Comparison of ENCODE assay signal across 9 mouse cellular contexts in the genomic region with DNA sequence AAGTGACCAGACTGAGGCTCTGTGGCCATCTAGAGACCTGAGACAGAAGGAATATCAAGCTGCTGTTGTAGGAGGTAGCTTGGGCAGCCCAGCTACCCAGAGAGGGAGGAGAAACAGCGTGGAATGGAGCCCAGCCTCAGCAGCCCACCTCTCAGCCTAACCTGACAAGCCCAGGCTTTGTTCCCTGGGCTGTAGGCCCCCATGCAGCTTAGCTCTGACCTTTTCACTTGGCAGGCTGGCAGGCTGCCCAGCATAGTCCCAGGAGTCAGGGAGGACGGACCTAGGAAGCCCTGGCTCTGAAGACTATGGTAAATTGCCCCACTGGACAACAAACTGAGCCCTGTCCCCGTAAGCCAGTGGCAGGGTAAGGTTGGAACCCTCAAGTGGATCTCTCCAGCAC.
DNase-seq lines count a peak whose midpoint lies in the region; ATAC-seq and TF ChIP-seq lines count a peak whose summit lies in the region.
"Had no signal": no experiment of that assay in that cellular context is flagged by ENCODE, and none has a peak within 500 bp of the region (broad histone marks: within the 10 kb centered on the region; RNA-seq: fewer than 3 reads in every experiment).

No protein-coding gene starts in this region.

- no peak overlapping the region for H3K4me3 ChIP-seq in heart, embryonic 12.5 days
- H3K4me3 ChIP-seq in heart, embryonic 10.5 days = no peak overlapping the region
- H3K4me3 ChIP-seq in hindbrain, embryonic 13.5 days = no peak overlapping the region
- no peak overlapping the region for H3K4me3 ChIP-seq in limb, embryonic 10.5 days
- H3K4me3 ChIP-seq in cerebellum, adult 2 months (replicated peaks; ENCODE audit: insufficient read depth, low read depth, low read length) = no peak overlapping the region

- H3K4me2 ChIP-seq in heart, embryonic 12.5 days = no peak overlapping the region
- no peak overlapping the region for H3K4me2 ChIP-seq in hindbrain, embryonic 13.5 days

- ATAC-seq in heart, embryonic 12.5 days (ENCODE audit: insufficient number of reproducible peaks, low FRiP score) = peak; percentile 29; the same call in 1 of the 2 replicates
- ATAC-seq in hindbrain, embryonic 13.5 days (ENCODE audit: low FRiP score) = 0 out of 2 replicates have a peak, but pooled peaks have one; percentile 21

- no peak overlapping the region for H3K9ac ChIP-seq in heart, embryonic 12.5 days
- no peak overlapping the region for H3K9ac ChIP-seq in hindbrain, embryonic 13.5 days

- H3K27ac ChIP-seq in heart, embryonic 12.5 days (ENCODE audit: poor library complexity, severe bottlenecking) = peak overlapping the region; percentile 29; the same call in 1 of the 2 replicates
- H3K27ac ChIP-seq in heart, embryonic 10.5 days = no peak overlapping the region
- H3K27ac ChIP-seq in hindbrain, embryonic 13.5 days = peak overlapping the region; percentile 70
- peak overlapping the region; percentile 36; the same call in 1 of the 2 replicates for H3K27ac ChIP-seq in limb, embryonic 10.5 days
- no peak overlapping the region for H3K27ac ChIP-seq in cerebellum, adult 2 months (ENCODE audit: insufficient read depth, low read length)

- no peaks in the 10 kb centered on the region for H3K27me3 ChIP-seq in heart, embryonic 12.5 days (replicated peaks)
- H3K27me3 ChIP-seq in heart, embryonic 10.5 days (ENCODE audit: insufficient read depth, poor library complexity, severe bottlenecking) = peaks cover 12% of the 10 kb centered on the region; the same call in 1 of the 2 replicates
- H3K27me3 ChIP-seq in hindbrain, embryonic 13.5 days = 0 out of 2 replicates have a peak, but pooled peaks cover 8% of the 10 kb centered on the region
- H3K27me3 ChIP-seq in limb, embryonic 10.5 days (ENCODE audit: low read depth, poor library complexity, severe bottlenecking) = peaks cover 20% of the 10 kb centered on the region
- no peaks in the 10 kb centered on the region; the same call in 1 of the 2 replicates for H3K27me3 ChIP-seq in cerebellum, adult 2 months (ENCODE audit: control insufficient read depth, insufficient read depth, low read length)

- TF ChIP-seq CTCF in cerebellum, adult 2 months (IDR thresholded peaks at IDR 0.05; ENCODE audit: borderline replicate concordance, insufficient read depth, low read depth, low read length) = no peak

- TF ChIP-seq POLR2A in cerebellum, adult 2 months (IDR thresholded peaks at IDR 0.05; ENCODE audit: borderline replicate concordance, insufficient read depth, low read length) = no peak

- DNase-seq in heart, embryonic 10.5 days (ENCODE audit: low spot score) = no peak
- DNase-seq in adipocyte (ENCODE audit: low spot score) = peak; percentile 18
- no peak for DNase-seq in limb, embryonic 10.5 days (ENCODE audit: low spot score)
- DNase-seq in right cerebral cortex, adult 18-20 months = no peak
- DNase-seq in cerebellum, adult 2 months = no peak
- no peak for DNase-seq in urinary bladder, postnatal 14 days (ENCODE audit: low spot score)
- DNase-seq: right cerebral cortex, postnatal 25 days had no signal

- H3K36me3 ChIP-seq in heart, embryonic 12.5 days = no peaks in the 10 kb centered on the region
- H3K36me3 ChIP-seq in heart, embryonic 10.5 days = no peaks in the 10 kb centered on the region
- H3K36me3 ChIP-seq in hindbrain, embryonic 13.5 days = no peaks in the 10 kb centered on the region
- no peaks in the 10 kb centered on the region for H3K36me3 ChIP-seq in limb, embryonic 10.5 days

- no peaks in the 10 kb centered on the region for H3K9me3 ChIP-seq in heart, embryonic 12.5 days (replicated peaks)
- no peaks in the 10 kb centered on the region for H3K9me3 ChIP-seq in heart, embryonic 10.5 days
- H3K9me3 ChIP-seq in hindbrain, embryonic 13.5 days = no peaks in the 10 kb centered on the region
- no peaks in the 10 kb centered on the region for H3K9me3 ChIP-seq in limb, embryonic 10.5 days (replicated peaks)

- peaks cover 17% of the 10 kb centered on the region for H3K4me1 ChIP-seq in heart, embryonic 12.5 days (replicated peaks)
- H3K4me1 ChIP-seq in heart, embryonic 10.5 days = peaks cover 17% of the 10 kb centered on the region; the same call in 1 of the 2 replicates
- peaks cover 38% of the 10 kb centered on the region for H3K4me1 ChIP-seq in hindbrain, embryonic 13.5 days (replicated peaks)
- peaks cover 13% of the 10 kb centered on the region for H3K4me1 ChIP-seq in limb, embryonic 10.5 days
- H3K4me1 ChIP-seq in cerebellum, adult 2 months (ENCODE audit: control insufficient read depth, insufficient read depth, low read length) = no peaks in the 10 kb centered on the region

- 28% methylated on average over 3 of the region's 3 CpGs for WGBS in heart, embryonic 12.5 days
- 62% methylated on average over 3 of the region's 3 CpGs for WGBS in heart, embryonic 10.5 days
- 27% methylated on average over 3 of the region's 3 CpGs for WGBS in hindbrain, embryonic 13.5 days
- 59% methylated on average over 3 of the region's 3 CpGs for WGBS in limb, embryonic 10.5 days
- 38% methylated on average over 3 of the region's 3 CpGs for WGBS in cerebellum, adult 2 months

Comparison
In these comparisons a context has a peak if more than half of its experiments do, and no peak if none do; other contexts are left out.
1. H3K27ac ChIP-seq: peak in heart, embryonic 12.5 days (single experiment), hindbrain, embryonic 13.5 days (single experiment) and limb, embryonic 10.5 days (single experiment); none in heart, embryonic 10.5 days (single experiment) and cerebellum, adult 2 months (single experiment).